Mouse (Mus musculus): ENCODE measurements at regions not wholly inside any gene's neighbourhood (a gene's known extent, or its start where the extent isn't known, plus 50 kb on each side); places are given as distances from the start of the nearest gene placed in this dataset.

DNA sequence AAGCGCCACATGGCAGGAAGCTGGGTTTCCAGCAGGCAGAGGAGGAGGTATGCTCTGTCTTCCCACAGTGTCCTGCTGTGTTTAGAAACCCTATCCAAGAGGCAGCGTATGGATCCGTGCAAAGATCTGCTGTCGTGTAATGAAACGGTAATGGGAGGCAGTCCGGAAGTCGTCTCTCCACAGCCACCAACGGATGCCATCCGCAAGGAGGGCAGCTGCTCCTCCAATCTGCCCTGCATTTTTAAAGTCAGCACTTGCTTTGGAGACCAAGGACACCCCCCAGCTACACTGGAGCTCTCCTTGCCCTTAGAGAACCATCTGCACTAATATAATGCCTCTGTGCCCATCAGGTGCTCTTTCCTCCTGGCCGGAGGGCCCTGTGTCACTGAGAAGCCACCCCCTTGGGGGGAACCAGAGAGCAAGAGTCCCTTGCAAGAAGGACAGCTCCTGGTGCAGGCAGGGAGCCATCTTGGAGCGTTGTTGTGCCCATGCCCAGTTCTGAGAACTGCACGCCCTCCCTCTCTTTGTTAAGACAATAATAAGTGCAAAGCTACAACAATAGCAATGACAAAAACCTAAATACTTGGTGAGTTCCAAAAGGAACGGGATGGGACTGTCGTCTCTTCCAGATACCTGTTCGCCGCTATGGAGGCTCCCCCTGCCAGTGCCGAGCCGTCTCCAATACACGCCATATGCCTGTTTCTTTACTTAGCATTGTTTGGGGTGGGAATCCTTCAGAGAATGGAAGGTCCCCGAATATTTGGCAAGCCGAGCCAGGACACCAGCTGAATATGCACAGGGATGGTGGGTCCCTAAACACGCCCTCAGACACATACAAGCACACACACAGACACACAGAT is 384.4 kb downstream of the Zfp536 start:
- no peak for DNase-seq (ENCODE audit: low spot score)

GRCm38 (mm10) chr7:37389703-37390087 is 383.7 kb downstream of the Zfp536 start:
- no peak for DNase-seq (ENCODE audit: low spot score)

GRCm38 (mm10) chr7:37390271-37390670 is 383.2 kb downstream of the Zfp536 start:
- no peak for DNase-seq (ENCODE audit: low spot score)

DNA sequence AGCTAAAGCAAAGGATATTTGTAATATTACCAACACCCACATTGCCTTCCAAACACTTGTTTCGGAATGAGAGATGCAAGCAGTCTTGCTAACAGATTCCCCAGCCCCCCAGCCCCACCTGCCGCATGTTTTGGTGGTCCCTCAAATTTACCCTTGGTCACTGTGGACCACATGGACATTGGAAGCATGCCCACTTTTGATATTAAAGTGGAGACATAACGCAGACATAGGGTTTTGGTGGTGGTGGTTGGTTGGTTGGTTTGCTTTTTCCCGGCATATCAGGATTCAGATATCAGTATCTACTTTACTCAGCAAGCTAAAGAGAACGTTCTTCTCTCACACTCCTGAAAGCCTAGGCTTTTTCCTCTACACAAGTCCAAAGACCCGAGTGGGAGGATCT is 381.3 kb downstream of the Zfp536 start:
- DNase-seq (ENCODE audit: low spot score): no peak

DNA sequence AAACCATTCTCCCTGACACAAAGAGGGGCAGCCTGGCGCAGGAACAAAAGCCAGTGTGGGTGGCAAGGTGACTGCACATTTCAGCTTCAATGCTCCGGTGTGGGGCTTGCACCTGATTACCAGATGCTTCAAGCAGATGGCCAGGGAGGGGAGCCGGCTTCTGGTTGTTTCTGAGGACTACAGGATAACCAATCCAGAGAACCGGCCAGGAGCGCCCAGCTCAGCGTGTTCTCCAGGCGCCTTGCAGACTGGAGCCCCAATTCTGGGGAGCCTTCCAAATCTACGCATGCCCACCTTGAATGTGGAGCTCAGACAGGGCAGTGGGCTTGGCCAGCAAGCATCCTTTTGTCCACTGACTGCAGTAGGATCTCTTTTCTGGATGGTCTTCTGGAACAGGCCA is 380.8 kb downstream of the Zfp536 start:
- no peak for DNase-seq (ENCODE audit: low spot score)

DNA sequence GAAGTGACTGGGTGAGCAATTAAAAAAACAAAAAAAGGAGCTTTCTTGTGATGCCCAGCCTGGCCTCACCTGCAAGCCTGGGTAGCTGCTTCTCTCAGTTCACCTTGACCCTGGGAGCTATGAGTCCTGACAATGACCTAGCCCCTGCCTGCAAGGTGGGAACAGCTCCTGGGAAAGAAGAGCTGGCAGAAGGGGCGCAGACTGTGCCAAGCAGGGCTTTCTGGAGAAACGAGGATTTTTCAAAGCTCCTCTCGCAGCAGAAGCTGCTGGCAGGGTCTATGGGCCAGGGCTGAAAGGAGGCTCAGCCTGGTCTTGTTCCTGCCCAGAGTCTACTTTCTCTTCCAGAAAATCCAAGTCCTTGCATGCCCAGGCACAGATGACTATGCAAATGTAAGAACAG is 380.4 kb downstream of the Zfp536 start:
- no peak for DNase-seq (ENCODE audit: low spot score)

GRCm38 (mm10) chr7:37394965-37395426 is 378.4 kb downstream of the Zfp536 start:
- no peak for DNase-seq (ENCODE audit: low spot score)

GRCm38 (mm10) chr7:37395881-37396513 is 377.4 kb downstream of the Zfp536 start:
- DNase-seq (ENCODE audit: low spot score): no peak

DNA sequence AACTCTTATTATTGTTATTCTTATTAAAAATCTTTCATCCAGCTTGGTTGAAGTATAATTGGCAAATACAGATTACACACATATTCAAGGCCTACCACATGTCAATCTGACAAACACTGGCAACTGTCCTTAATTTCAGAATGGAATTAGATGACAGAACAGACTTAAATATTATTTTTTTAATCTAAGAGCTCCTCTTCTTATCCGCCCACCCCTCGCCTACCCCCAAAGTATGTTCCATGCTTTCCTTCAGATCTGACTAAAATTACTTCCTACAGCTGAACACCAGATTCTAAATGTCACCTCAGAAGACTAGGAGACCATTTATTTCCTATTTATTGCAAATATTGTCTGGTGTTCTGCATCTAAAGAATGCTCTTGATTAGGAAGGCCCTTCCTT is 370.0 kb downstream of the Zfp536 start:
- DNase-seq (ENCODE audit: low spot score): no peak

- no peak for DNase-seq (ENCODE audit: low spot score)
These were observed 360.1 kb downstream of the Zfp536 start for GRCm38 (mm10) chr7:37413350-37413749.

DNA sequence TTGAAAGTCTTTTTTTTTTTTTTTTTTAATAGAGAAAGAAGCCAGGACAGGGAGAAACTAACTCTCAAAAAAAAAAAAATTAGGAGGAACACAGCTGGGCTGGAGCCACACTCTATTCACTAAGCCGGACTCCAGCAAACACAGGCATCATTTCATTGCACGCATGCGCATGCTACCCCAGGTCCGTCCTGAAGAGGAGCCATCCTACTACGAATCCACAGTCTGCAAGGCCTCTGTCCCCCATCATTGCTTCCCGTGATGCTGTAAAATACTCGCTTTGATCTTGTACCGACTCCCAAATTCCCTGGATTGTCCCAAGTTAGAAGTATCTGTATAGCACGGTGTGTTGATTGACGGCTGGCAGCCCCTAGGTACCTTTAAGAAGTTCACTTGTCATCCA is 351.7 kb downstream of the Zfp536 start:
- DNase-seq (ENCODE audit: low spot score): no peak

Data from urinary bladder, postnatal 14 days (tissue).